Mouse (Mus musculus): Measurements from ENCODE around the gene Sppl2b.

The Sppl2b gene

DNA sequence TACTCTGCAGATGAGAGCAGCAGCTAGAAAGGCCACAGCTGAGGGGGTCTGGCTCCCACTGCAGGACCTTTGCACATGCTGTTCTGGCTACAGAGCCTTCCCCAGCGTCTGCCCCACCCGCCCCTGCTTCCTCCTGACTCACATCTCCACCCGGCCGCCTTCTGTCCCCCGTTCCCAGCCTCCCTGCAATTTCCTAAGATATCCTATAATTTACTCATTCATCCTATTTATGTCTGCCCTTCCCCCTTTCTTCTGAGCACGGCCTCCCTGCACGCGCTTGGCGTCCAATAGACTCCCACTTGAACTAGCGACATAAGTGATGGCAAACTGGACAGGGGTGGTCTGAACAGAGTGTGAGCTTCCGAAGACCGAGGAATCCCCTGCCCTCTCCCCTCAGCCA, 9.3 kb upstream of the Sppl2b start:
- DNase-seq (ENCODE audit: low spot score) = no peak

- peak; percentile 73 for DNase-seq (ENCODE audit: low spot score)
Measured at GRCm38 (mm10) chr10:80848571-80848970, 6.5 kb upstream of the Sppl2b start.

DNA sequence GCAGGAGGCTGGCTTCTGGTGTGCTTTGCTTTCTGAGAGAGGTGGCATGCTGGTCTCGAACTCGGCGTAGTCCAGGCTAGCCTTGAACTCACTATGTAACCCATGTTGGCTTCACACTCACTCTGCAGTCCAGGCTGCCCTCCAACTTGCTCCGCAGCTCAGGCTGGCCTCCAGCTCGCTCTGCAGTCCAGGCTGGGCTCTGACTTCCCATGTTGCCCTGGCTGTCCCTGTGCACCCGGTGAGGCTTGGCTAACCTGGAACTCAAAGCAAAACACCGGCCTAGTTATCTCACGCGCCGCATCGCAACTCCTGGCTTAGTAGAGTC, 636 bp downstream of the Sppl2b start:
- DNase-seq (ENCODE audit: low spot score) = no peak

- peak; percentile 21 for DNase-seq (ENCODE audit: low spot score)
Measured at GRCm38 (mm10) chr10:80856267-80856666, 1.2 kb downstream of the Sppl2b start.

DNA sequence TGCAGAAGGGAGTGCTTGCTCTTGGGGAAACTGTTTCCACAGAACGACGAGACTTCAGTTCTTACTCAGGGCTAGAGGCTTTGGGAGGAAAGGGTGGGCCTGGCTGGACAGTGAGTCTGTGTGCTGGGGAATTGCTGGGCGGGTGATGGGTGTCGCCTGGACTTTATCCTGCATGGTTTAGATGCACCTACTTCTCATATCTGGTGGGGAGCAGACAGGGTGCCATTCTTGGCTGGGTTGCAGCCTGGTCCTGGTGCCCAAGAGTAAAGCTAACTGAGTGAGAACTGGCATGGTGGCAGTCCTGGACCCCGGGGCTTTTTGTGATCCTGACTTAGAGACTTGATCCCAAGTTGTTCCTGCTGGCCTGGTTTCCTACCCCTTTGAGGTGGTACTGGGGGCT, 1.8 kb downstream of the Sppl2b start:
- no peak for DNase-seq (ENCODE audit: low spot score)

GRCm38 (mm10) chr10:80857386-80857785, 2.3 kb downstream of the Sppl2b start:
- no peak for DNase-seq (ENCODE audit: low spot score)

DNA sequence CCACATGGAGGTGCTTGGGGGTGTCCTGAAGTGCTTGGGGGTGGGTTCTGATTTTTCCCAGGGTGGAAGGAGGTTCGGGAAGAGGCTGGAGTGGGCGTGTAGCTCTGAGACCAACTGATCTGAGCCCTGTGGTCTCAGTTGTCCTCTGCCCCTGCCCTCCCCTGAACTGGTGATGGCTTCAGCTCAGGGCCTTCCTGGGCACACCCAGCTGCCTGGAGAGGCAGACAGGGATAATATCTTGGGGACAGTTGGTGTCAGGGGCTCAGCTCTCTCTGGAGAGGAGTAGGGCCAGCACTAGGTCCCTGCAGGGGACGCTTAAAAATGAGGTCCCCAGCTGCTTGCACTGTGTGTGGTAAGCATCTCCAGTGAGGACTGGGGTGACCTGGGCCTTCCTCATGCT, 2.8 kb downstream of the Sppl2b start:
- DNase-seq (ENCODE audit: low spot score) = no peak

- DNase-seq (ENCODE audit: low spot score) = no peak
Measured at GRCm38 (mm10) chr10:80858350-80858935, 3.4 kb downstream of the Sppl2b start.

- DNase-seq (ENCODE audit: low spot score) = no peak
Measured at GRCm38 (mm10) chr10:80862305-80862704, 7.2 kb downstream of the Sppl2b start.

- DNase-seq (ENCODE audit: low spot score) = no peak
Measured at GRCm38 (mm10) chr10:80864446-80864845, 9.4 kb downstream of the Sppl2b start.

GRCm38 (mm10) chr10:80870993-80871392, 15.9 kb downstream of the Sppl2b start:
- DNase-seq (ENCODE audit: low spot score) = no peak

DNA sequence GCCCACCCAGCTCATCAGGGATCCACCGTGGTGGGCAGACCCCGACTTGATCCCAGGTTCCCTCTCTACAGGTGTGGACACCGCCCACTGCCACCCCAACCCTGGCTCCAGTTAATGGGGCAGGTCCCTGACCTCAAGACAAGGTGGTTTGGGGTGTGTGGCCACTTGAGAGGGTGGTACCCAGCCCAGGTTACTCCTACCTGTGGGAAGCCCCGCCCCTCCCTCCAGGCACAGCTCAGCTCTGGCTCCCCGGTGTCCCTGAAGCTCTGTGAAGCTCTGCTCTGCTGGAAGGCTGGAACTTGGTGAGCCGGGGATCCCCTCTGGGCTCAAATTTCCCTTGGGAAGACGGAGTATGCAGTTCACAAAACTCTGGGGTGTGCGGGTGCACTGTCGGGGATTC, 16.5 kb downstream of the Sppl2b start, which contains the start of gene Tmprss9:
Tmprss9 (plus strand) TSS at position 268 of the 400 bp plus-strand sequence.
- DNase-seq (ENCODE audit: low spot score) = no peak

GRCm38 (mm10) chr10:80874035-80874434, 19.0 kb downstream of the Sppl2b start:
- DNase-seq (ENCODE audit: low spot score) = no peak

GRCm38 (mm10) chr10:80876028-80876427, 21.0 kb downstream of the Sppl2b start:
- DNase-seq (ENCODE audit: low spot score) = peak; percentile 65

DNA sequence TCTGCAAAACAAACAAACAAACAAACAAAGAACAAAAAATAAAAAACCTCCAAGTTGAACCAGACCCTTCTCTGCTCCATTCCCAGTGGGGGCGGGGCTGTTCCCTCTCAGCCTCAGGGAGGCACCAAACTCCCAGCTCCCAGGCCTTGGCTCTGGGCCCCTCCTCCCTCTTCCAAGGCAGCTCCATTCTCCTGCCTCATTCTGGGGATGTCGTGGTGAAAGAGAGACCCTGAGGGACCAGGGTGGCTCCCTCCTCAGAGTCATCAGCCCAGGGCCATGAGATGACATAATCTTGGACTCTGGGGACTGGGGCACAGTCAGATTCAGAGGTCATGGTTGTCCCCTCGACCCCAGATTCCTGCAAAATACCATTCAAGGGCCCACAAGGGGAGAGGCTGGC, 21.5 kb downstream of the Sppl2b start:
- no peak for DNase-seq (ENCODE audit: low spot score)

DNA sequence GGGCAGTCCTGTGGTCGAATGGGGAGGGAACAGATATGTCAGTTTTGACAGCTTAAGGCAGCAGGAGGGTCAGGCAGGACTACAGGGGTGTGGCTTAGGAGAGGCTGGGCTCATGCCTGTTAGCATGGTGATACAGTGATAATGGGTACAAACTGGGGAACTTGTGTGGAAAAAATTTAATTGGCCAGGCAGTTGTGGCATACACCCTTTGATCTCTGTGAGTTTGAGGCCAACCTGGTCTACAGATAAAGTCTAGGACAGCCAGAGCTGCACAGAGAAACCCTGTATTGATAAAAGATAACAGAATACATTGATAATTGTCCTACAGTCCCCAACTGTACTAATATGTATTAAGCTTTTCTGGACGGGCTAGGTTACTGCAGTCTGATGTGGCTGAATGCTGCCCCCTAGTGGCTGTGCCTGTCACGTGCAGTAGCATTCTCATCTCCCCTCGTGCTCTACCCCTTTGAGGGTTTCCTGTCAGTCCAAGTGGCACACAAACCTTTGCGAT, 25.1 kb downstream of the Sppl2b start:
- DNase-seq (ENCODE audit: low spot score) = peak; percentile 63

DNA sequence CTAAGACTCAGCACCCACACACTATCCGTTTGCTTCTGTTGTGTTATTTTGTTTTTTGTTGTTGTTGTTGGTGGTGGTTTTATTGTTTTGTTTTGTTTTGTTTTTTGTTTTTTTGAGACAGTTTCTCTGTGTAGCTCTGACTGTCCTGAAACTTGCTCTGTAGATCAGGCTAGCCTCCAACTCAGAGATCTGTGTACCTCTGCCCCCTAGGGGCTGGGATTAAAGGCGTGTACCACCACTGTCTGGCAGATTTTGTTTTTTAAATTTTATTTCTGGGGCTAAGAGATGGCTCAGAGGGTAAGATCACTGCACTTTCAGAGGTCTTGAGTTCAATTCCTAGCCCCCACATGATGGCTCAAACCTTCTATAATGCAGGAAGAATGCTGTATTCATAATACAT, 25.8 kb downstream of the Sppl2b start:
- DNase-seq (ENCODE audit: low spot score) = no peak

- DNase-seq (ENCODE audit: low spot score) = peak; percentile 78
Measured at GRCm38 (mm10) chr10:80881301-80881700, 26.2 kb downstream of the Sppl2b start.

DNA sequence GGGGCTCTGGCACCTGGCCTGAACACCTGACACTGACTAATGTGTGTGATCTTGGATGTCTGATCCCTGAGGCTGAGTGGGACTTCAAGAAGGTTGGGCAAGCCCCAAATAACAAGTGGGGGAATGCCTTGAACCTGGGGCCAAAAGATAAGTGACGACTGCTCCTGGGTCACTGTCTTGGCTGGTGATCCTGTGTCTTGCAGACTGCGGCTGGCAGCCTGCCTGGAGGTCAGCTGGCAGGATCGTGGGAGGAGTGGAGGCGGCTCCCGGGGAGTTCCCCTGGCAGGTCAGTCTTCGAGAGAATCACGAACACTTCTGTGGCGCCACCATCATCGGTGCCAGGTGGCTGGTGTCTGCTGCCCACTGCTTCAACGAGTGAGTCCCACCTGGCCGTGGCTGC, 32.1 kb downstream of the Sppl2b start:
- no peak for DNase-seq (ENCODE audit: low spot score)

DNA sequence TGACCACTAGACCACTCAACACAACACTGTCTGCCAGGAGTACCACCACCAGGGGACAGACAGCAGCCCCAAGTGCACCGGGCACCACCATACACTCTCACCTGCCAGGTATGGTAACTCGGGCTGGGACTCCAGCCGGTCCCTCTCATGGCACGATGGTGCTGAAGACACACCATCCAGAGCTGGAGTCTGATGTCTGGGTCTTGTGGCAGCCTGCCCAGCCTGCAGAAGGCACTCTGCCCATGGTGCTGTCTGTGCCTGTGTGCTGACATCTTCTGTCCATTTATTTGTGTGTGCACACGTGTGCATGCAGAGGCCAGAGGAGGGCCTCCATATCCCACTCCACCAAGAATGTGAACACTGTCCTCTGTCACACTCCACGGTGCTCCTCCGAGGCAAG, 40.0 kb downstream of the Sppl2b start:
- DNase-seq (ENCODE audit: low spot score) = no peak

GRCm38 (mm10) chr10:80895697-80896096, 40.6 kb downstream of the Sppl2b start:
- DNase-seq (ENCODE audit: low spot score) = no peak

DNA sequence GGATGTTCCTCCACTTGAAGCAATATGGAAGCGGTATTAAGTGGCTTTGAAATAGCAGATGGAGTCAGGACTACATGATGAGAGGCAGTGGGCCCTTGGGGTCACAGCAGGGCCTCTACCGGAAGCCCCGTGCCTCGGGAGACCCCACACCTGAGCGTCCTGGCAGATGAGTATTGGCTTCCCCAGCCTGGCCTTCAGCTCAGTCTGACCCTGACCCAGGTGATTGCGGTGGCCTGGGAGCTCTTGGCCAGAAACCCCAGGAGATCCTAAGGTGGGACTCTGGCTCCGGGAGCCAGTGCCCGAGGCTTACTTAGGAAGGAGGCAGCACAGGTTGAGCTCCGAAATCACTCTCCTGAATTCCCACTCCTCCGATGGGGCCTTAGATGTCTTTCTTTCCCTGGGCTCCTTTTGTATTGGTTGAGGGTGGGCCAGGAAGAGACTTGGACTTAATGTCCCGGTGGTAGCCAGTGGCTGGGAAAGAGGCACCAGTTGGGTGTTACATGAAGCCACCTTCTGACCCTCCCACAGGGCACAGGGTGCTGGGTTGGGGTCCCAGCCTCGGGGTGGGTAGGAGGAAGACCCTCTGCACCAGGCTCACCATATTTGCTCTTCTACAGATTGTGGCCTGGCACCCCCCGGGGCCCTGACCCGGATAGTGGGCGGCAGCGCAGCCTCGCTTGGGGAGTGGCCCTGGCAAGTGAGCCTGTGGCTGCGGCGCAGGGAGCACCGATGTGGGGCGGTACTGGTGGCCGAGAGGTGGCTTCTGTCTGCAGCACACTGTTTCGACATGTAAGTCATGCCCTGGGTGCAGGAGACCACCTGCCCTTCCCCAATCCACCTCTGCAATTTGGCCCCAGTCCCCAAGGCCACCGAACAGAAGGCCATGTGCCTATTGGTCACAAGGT, 41.8 kb downstream of the Sppl2b start:
- no peak for DNase-seq (ENCODE audit: low spot score)

GRCm38 (mm10) chr10:80897861-80898510, 42.9 kb downstream of the Sppl2b start:
- DNase-seq (ENCODE audit: low spot score) = no peak

Measured in T-cell, adult 2 months (primary cell).